Mouse (Mus musculus) ovary, postnatal 14 days (tissue): ENCODE data around the gene Rabgap1l.

Source experiments
- DNase-seq: peaks from one replicate; pipeline ENCODE4 v3.0.0; 2022; ENCODE audit warnings: low spot score

Gene Rabgap1l

DNA sequence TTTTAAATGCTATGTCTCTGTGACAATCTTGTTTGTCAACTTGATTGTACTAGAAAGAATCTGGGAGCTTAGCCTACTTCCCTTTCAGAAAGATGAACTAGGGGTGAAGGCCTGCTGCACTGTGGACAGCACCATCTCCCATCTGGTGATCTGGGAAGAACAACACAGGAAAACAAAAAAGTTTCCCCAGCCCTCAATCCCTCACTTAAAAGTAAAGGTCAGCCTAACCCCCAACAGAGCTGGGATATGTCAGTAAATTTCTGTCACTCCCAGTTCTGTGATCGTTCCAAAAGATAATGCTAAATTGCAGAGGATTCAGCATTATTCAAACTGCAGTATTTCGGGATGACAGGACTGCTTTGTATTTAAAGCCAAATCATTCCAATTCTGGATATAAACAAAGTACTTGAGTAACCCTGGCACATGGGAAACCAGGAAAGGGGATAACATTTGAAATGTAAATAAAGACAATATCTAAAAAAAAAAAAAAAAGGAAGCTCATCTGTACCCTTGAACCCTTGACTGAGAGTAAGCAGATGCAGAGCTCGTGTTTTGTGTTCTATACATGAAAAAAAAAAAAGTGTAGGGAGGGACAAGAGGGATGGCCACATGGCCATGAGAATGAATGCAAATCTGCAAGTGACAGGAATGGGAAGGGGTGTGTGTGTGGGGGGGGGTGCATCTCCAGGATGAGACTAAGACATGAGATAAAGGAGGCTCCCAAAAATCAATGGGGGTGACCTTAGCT lies 511.5 kb downstream of the Rabgap1l start:
- no peak for DNase-seq

DNA sequence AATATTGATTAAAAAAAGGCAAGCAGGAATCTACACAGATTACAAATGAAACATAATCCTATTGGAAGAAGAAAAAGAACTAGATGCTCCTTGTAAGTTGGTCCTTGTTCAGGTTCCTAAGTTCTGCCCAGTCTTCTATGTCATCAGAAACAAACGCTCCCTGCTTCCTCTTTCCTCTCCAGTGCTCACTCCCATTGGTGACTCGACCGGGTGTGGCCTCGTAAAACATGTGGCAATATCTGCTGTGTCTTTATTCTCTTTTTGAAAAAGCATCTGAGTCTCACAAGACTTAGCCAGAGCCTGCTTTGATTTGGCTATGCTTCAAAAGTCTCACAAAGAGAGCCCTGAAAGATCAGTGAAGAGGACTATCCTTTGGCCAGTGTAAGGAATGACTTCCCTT lies 512.4 kb downstream of the Rabgap1l start:
- no peak for DNase-seq

- no peak for DNase-seq
Measured at GRCm38 (mm10) chr1:160277940-160278682, 514.9 kb downstream of the Rabgap1l start.

GRCm38 (mm10) chr1:160275248-160275647 lies 517.8 kb downstream of the Rabgap1l start:
- DNase-seq: no peak

DNA sequence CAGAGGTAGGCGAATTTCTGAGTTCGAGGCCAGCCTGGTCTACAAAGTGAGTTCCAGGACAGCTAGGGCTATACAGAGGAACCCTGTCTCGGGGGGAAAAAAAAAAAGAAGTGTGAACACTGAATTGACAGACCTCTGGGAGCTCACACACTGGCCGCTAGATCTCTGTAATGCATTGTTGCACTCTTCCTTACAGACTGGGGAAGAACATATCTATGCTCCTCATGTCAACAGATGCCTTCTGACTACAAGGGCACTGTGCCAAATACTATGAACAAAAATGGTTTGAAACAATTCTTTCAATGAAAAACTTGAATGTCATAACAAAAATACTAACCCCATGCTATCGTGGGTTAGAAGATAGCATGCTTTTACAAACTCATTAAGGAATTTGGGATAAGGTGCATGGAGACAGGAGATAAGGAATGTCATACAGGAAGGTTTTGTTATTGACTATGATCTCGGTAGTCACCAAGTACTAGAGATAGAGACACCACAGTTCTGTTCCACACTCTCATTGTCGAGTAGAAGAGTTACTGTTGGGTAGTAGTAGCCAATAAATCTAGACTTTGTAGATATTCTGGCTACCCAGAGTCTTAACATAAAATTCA lies 519.8 kb downstream of the Rabgap1l start:
- DNase-seq: no peak

GRCm38 (mm10) chr1:160271282-160271967 lies 521.6 kb downstream of the Rabgap1l start:
- DNase-seq: no peak

DNA sequence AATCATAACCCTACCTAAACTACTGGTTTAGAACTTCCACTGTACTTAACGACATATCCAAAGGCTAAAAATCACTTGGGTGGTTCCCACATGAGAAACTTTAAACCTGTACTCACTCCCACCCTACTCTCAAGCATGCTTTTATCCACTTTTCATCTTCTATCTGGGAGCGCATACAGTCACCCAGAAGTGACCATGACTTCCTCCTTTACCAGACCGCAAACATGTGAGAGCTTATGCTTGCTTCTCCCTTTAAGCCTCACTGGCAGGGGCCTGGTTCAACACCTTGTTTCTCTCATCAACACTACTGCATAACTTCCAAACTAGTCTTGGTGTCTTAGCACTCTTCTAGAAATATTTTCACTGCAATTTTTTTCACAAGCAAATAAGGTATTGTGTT lies 524.7 kb downstream of the Rabgap1l start:
- DNase-seq: no peak

GRCm38 (mm10) chr1:160263630-160264346 lies 529.2 kb downstream of the Rabgap1l start:
- no peak for DNase-seq

GRCm38 (mm10) chr1:160263053-160263452 lies 530.0 kb downstream of the Rabgap1l start:
- DNase-seq: no peak

- DNase-seq: no peak
Measured at GRCm38 (mm10) chr1:160262415-160262814, 530.6 kb downstream of the Rabgap1l start.

DNA sequence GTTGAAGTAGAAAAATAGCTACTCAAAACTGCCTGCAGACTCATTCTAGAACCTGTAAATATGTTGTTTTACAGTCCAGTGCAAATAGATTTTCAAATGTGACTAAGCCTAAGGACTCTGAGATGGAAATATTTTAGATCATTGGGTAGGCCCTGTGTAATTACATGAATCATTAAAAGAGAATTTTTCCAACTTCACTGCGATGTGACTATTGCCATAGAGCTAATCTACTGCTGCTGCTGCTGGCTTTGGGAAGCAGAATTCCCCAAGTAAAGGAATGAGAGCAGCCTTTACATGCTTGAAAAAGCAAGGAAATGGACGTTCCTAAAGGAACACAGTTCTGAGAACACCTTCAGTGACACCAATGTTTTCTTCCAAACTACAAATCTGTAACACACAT lies 531.2 kb downstream of the Rabgap1l start:
- DNase-seq: no peak

GRCm38 (mm10) chr1:160260605-160261004 lies 532.4 kb downstream of the Rabgap1l start:
- DNase-seq: no peak

DNA sequence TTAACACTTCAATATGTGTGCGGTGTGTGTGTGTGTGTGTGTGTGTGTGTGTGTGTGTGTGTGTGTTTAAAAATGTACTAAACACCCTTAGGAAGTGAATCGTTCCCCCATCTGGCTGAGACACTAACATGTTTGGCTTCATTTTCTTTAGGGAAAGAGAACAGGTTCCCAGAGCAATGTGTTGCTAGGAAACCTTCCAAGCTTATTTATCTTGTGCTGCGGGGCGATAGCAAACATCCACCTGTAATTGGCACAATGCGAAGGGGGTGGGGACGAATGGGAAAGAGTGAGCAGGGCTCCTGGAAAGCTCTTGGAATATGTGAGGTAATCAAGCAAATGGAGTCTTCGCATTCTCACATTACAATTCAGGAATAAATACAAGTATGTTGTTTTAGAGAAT lies 533.1 kb downstream of the Rabgap1l start:
- DNase-seq: no peak

GRCm38 (mm10) chr1:160253108-160253507 lies 539.9 kb downstream of the Rabgap1l start:
- no peak for DNase-seq

- no peak for DNase-seq
Measured at GRCm38 (mm10) chr1:160251388-160252007, 541.5 kb downstream of the Rabgap1l start.

DNA sequence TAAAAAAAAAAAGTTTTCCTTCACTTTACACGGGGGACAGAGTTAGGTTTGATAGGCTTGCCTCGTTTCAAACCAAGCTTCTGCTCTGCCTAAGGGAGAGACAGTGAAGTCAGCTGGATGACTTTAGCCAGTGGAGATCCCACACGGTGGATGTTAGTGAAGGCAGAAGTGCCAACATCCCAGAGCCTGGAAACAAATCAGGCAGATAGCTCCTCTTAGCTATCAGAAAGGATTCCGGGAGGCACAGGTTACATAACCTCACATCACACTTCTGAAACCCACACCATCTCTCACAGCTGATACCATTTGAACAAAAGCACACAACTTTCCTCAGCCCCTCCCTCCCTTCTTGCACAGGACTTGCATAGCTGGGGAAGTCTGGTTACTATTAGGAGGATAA lies 542.2 kb downstream of the Rabgap1l start:
- no peak for DNase-seq

DNA sequence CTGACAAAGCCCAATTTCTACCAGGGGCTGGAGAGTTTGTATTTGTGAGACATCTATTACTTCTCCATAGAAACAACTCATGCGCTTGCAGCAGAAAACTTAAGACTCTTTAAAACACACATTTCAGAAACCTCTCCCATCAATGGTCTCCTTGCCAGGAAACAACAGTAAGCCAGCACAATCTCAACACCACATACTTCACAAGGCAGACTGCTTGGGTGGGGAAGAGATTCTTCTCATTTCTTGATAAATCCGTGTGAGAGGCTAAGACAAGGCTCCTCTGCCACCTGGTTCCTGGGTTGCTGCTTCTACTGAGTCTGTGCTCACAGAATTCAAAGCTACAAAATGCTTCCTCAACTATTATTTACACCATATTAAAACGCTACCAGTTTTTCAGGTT lies 543.2 kb downstream of the Rabgap1l start:
- DNase-seq: no peak

DNA sequence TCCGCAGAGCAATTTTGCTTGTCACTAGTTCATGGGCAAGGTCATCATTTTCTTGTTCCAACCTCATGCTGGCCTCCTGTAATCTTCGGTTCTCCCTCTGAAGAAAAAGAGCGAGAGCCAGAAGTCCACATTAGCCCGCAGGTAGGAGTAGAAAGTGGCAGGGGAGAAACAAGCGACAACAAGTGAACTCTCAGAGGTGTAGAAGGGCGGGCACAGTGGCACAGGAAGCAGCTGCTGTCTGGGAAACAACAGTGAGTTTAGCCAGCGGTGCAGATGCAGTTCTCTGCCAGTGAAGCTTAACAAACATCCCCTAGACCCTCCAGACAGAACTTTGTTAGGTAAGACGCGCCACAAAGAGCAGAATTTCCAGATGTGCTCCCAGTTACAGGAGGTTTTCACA lies 545.5 kb downstream of the Rabgap1l start:
- DNase-seq: no peak

GRCm38 (mm10) chr1:160246844-160247243 lies 546.2 kb downstream of the Rabgap1l start:
- DNase-seq: no peak

DNA sequence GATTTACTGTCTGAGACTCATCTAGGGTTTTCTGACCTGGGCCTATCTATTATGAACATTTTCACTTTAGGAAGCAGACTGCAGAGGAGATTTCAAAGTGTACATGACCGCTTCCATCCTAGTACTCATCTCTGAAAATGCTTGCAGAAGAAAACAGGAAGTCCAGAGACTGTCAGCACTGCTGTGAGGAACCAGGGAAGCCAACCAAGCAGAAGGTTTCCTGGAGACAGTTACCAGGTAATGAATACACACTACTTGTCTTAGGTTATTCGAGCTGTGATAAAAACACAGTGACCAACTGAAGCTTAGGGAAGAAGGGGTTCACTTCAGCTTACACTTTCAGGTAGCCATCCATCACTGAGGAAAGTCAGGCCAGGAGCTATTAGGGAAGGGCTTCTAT lies 547.1 kb downstream of the Rabgap1l start:
- no peak for DNase-seq

- no peak for DNase-seq
Measured at GRCm38 (mm10) chr1:160244689-160245088, 548.3 kb downstream of the Rabgap1l start.
